Mouse (Mus musculus): Measurements from ENCODE around the gene Pcx. TPM values are rescaled to one million over a fixed set of nuclear protein-coding genes. Genes with fewer than 3 reads are reported as not detected.
A peak's percentile ranks its signal among the peaks of the same experiment; 100 is the strongest.
"Not testable (repeated sequence)": the region's sequence is repeated elsewhere in the genome, so short reads cannot be mapped to it uniquely, and the experiment has no call there.

The Pcx gene
- polyA plus RNA-seq, 1 experiment from 2014 or later: 16.6 TPM

DNA sequence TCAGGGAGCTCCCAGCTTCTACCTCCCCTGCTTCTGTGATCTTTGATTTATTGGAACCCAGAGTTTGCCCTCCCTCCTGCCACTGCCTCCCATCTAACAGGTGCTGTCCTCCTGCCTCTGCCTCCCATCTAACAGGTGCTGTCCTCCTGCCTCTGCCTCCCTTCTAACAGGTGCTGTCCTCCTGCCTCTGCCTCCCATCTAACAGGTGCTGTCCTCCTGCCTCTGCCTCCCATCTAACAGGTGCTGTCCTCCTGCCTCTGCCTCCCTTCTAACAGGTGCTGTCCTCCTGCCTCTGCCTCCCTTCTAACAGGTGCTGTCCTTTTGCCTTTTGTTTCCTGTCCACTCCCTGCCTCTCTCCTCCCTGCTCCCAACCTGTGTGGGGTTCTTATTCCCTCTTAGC, 76.5 kb downstream of the Pcx start:
- not testable (repeated sequence) for H3K36me3 ChIP-seq (ENCODE audit: control insufficient read depth, insufficient read depth, low read length); H3K4me2 ChIP-seq (ENCODE audit: low read depth, low read length); ATAC-seq; H3K9ac ChIP-seq (ENCODE audit: low read depth, low read length); H3K27me3 ChIP-seq (replicated peaks; ENCODE audit: control insufficient read depth, insufficient read depth, low read length); H3K4me3 ChIP-seq (ENCODE audit: low read length); H3K27ac ChIP-seq (ENCODE audit: low read length); H3K4me1 ChIP-seq (ENCODE audit: control insufficient read depth, insufficient read depth, low read length); H3K9me3 ChIP-seq (ENCODE audit: control insufficient read depth, low read length)

DNA sequence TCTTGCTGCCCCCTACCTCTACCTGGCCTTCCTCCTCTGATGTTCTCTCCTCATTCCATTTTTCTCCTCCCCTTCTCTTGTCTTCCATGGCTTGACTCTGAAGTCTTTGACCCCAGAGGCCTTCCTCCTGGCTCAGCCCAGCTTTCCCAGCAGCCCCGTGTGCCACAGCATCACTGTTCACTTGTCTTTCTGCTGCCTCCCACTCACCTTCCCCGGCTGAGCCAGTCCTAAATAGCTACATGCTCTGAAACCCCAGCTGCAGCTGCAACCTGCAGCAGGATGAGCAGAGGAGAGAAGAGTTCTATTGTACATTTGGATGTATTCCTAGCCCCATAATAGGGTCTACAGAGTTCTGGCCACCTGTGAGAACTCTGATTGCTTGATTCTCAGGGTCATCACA, 77.2 kb downstream of the Pcx start:
- no peak overlapping the region for H3K4me2 ChIP-seq (ENCODE audit: low read depth, low read length)
- no peaks in the 10 kb centered on the region for H3K27me3 ChIP-seq (replicated peaks; ENCODE audit: control insufficient read depth, insufficient read depth, low read length)
- no peak overlapping the region for H3K4me3 ChIP-seq (ENCODE audit: low read length)
- 66% methylated on average over 2 of the region's 2 CpGs for WGBS
- H3K9ac ChIP-seq (ENCODE audit: low read depth, low read length): no peak overlapping the region
- H3K4me1 ChIP-seq (ENCODE audit: control insufficient read depth, insufficient read depth, low read length): 0 out of 2 replicates have a peak, but pooled peaks cover 4% of the 10 kb centered on the region
- H3K9me3 ChIP-seq (ENCODE audit: control insufficient read depth, low read length): no peaks in the 10 kb centered on the region
- ATAC-seq: no peak
- no peak overlapping the region for H3K27ac ChIP-seq (ENCODE audit: low read length)
- no peaks in the 10 kb centered on the region for H3K36me3 ChIP-seq (ENCODE audit: control insufficient read depth, insufficient read depth, low read length)

DNA sequence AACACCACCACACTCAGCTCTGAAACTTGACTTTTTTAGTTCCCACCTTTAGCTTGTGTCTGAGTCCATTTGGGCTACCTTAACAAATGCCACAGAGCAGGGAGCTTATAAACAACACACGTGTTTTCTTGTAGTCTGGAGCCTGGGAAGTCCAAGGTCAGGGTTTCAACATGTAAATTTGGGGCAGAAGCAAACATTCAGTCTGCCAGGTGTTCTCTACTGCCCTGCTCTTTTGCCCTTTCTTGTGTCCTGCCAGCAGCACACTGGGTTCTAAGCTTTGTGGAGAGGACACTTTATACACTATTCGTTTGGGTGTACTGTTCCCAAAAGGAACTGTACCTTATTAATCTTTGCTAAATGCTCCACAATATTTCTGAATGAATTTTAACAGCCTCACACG, 78.2 kb downstream of the Pcx start:
- Histone ChIP-seq H3K36me3 (ENCODE audit: control insufficient read depth, insufficient read depth, low read length) (no peaks in the 10 kb centered on the region), H3K4me2 (ENCODE audit: low read depth, low read length) (no peak overlapping the region), H3K27me3 (replicated peaks; ENCODE audit: control insufficient read depth, insufficient read depth, low read length) (no peaks in the 10 kb centered on the region), H3K4me1 (ENCODE audit: control insufficient read depth, insufficient read depth, low read length) (0 out of 2 replicates have a peak, but pooled peaks cover 4% of the 10 kb centered on the region), H3K4me3 (ENCODE audit: low read length) (no peak overlapping the region), H3K9ac (ENCODE audit: low read depth, low read length) (no peak overlapping the region), H3K9me3 (ENCODE audit: control insufficient read depth, low read length) (no peaks in the 10 kb centered on the region), H3K27ac (ENCODE audit: low read length) (no peak overlapping the region)
- no peak for ATAC-seq
- WGBS: 58% methylated on average over 3 of the region's 3 CpGs

DNA sequence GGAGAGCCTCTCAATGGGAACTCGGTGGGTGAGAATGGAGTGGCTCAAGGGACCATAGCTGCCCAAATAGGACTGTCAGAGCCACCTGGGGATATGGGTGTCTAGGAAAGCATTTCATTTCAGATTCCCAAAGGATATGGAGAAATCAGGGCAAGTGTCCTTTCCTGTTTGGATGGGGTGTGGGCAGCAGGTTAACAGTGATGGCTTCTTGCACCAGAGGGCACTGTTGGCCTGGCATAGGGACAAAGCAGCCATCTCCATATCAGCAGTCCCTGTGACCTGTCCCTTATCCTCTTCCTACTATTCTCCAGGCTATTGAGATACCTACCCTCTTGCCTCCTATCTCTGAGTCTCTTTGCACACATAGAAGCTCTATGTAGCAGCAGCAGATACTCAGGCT, 78.8 kb downstream of the Pcx start:
- no peak overlapping the region for H3K27ac ChIP-seq (ENCODE audit: low read length)
- no peaks in the 10 kb centered on the region for H3K27me3 ChIP-seq (replicated peaks; ENCODE audit: control insufficient read depth, insufficient read depth, low read length)
- peaks cover 5% of the 10 kb centered on the region; the same call in 1 of the 2 replicates for H3K4me1 ChIP-seq (ENCODE audit: control insufficient read depth, insufficient read depth, low read length)
- no peak overlapping the region for H3K4me3 ChIP-seq (ENCODE audit: low read length)
- no peak overlapping the region for H3K9ac ChIP-seq (ENCODE audit: low read depth, low read length)
- H3K36me3 ChIP-seq (ENCODE audit: control insufficient read depth, insufficient read depth, low read length): no peaks in the 10 kb centered on the region
- H3K9me3 ChIP-seq (ENCODE audit: control insufficient read depth, low read length): no peaks in the 10 kb centered on the region
- ATAC-seq: no peak
- 58% methylated on average over 1 of the region's 1 CpGs for WGBS
- H3K4me2 ChIP-seq (ENCODE audit: low read depth, low read length): no peak overlapping the region

DNA sequence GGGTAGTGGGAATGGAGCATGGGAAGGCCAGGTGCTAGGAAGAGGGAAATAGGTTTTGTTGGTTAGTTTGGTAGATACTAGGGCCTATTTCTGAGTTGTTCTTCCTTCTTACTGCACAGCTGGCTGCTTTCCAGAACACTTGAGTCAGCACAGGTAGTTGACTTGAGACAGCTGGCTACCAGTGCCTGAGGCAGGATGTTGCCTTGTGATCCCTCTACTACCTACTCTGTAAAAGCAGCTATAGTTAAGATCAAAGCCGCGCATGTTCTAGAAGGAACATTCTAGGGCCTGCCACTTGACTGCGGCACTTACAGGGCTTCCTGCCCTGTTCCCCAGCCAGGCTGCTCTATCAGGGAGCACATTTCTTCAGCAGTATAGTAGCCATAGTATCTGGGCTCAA, 79.8 kb downstream of the Pcx start:
- Histone ChIP-seq H3K4me3 (ENCODE audit: low read length) (no peak overlapping the region), H3K36me3 (ENCODE audit: control insufficient read depth, insufficient read depth, low read length) (no peaks in the 10 kb centered on the region), H3K4me1 (ENCODE audit: control insufficient read depth, insufficient read depth, low read length) (peaks cover 9% of the 10 kb centered on the region; the same call in 1 of the 2 replicates), H3K9ac (ENCODE audit: low read depth, low read length) (no peak overlapping the region), H3K27ac (ENCODE audit: low read length) (no peak overlapping the region), H3K27me3 (replicated peaks; ENCODE audit: control insufficient read depth, insufficient read depth, low read length) (no peaks in the 10 kb centered on the region), H3K4me2 (ENCODE audit: low read depth, low read length) (no peak overlapping the region), H3K9me3 (ENCODE audit: control insufficient read depth, low read length) (no peaks in the 10 kb centered on the region)
- no peak for ATAC-seq
- WGBS: 66% methylated on average over 3 of the region's 3 CpGs

DNA sequence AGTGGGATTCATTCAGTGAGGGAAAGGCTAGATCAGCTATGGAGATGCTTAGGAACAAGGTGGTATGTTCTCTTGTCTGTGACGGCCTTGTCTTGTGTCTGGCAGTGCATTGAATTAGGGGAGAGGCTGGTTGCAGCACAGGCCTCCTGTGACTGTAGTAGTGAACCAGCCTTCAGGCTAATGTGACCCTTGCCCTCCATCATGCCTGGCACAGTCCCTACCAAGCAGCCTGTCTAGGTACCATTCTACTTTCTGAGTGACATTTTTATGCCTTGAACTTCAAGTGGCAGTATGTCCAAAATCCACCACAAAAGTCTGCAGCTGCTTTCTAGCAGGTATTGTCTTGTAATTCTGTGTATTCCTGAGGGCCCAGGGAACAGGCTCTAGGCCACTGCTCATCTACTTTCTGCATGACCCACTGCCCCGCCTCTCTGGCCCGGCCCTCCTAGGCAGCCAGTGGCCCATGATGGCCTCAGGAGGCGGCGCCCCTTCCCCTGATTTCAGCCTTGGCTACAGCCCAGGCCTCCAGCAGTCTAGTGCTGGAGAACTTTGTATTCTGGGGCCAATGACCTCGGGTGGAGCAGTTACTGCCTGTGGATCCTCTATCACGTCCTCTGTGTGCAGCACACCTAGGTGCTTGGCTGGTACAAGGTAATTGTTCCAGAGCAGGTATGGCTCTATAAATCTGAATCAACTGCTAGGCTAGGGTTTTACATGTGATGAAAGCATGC, 83.7 kb downstream of the Pcx start:
- Histone ChIP-seq H3K36me3 (ENCODE audit: control insufficient read depth, insufficient read depth, low read length) (no peaks in the 10 kb centered on the region), H3K27ac (ENCODE audit: low read length) (peak overlapping the region; percentile 77), H3K9ac (ENCODE audit: low read depth, low read length) (peak overlapping the region; percentile 37; the same call in 1 of the 2 replicates), H3K4me2 (ENCODE audit: low read depth, low read length) (no peak overlapping the region), H3K27me3 (replicated peaks; ENCODE audit: control insufficient read depth, insufficient read depth, low read length) (no peaks in the 10 kb centered on the region), H3K4me1 (ENCODE audit: control insufficient read depth, insufficient read depth, low read length) (peaks cover 14% of the 10 kb centered on the region; the same call in 1 of the 2 replicates), H3K4me3 (ENCODE audit: low read length) (no peak overlapping the region), H3K9me3 (ENCODE audit: control insufficient read depth, low read length) (no peaks in the 10 kb centered on the region)
- ATAC-seq: peak; percentile 96
- WGBS: 46% methylated on average over 7 of the region's 7 CpGs

DNA sequence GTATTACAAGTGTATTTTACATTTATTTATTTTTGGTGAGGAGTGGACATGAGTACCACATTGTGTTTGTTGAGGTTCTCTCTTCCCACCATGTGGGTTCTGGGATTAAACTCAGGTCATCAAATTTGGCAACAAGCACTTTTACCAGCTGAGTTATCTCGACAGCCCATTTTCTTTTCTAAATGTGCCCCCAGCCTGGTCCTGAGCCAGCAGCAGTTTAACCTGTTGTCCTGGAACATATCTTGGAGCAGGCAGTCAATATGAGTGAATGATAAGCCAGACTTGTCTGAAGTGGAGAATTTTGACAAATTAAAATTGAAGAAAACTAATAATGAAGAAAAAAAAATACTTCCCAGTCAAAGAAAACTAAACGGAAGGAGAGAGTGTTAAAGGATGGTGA, 85.8 kb downstream of the Pcx start:
- Histone ChIP-seq H3K4me3 (ENCODE audit: low read length) (no peak overlapping the region), H3K27ac (ENCODE audit: low read length) (no peak overlapping the region), H3K9me3 (ENCODE audit: control insufficient read depth, low read length) (no peaks in the 10 kb centered on the region), H3K36me3 (ENCODE audit: control insufficient read depth, insufficient read depth, low read length) (no peaks in the 10 kb centered on the region), H3K9ac (ENCODE audit: low read depth, low read length) (no peak overlapping the region), H3K4me1 (ENCODE audit: control insufficient read depth, insufficient read depth, low read length) (peaks cover 10% of the 10 kb centered on the region; the same call in 1 of the 2 replicates), H3K4me2 (ENCODE audit: low read depth, low read length) (no peak overlapping the region), H3K27me3 (replicated peaks; ENCODE audit: control insufficient read depth, insufficient read depth, low read length) (no peaks in the 10 kb centered on the region)
- ATAC-seq: no peak
- WGBS: 61% methylated on average over 2 of the region's 2 CpGs

DNA sequence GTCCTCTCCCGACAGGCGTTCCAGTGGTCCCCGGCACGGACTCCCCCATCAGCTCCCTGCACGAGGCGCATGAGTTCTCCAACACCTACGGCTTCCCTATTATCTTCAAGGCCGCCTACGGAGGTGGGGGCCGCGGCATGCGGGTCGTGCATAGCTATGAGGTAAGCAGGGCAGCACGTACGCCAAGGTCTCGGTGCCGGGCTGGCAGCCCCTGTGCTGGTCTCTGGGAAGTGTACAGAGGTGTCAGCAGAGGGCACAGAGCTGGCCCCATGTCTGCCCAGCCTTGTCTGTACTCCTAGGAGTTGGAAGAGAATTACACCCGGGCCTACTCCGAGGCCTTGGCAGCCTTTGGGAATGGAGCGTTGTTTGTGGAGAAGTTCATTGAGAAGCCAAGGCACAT, 92.2 kb downstream of the Pcx start:
- WGBS: 87% methylated on average over 20 of the region's 20 CpGs
- Histone ChIP-seq H3K27me3 (replicated peaks; ENCODE audit: control insufficient read depth, insufficient read depth, low read length) (no peaks in the 10 kb centered on the region), H3K9me3 (ENCODE audit: control insufficient read depth, low read length) (no peaks in the 10 kb centered on the region), H3K4me1 (ENCODE audit: control insufficient read depth, insufficient read depth, low read length) (peaks cover 22% of the 10 kb centered on the region), H3K9ac (ENCODE audit: low read depth, low read length) (no peak overlapping the region), H3K27ac (ENCODE audit: low read length) (no peak overlapping the region), H3K4me3 (ENCODE audit: low read length) (no peak overlapping the region), H3K36me3 (ENCODE audit: control insufficient read depth, insufficient read depth, low read length) (no peaks in the 10 kb centered on the region), H3K4me2 (ENCODE audit: low read depth, low read length) (no peak overlapping the region)
- ATAC-seq: no peak

DNA sequence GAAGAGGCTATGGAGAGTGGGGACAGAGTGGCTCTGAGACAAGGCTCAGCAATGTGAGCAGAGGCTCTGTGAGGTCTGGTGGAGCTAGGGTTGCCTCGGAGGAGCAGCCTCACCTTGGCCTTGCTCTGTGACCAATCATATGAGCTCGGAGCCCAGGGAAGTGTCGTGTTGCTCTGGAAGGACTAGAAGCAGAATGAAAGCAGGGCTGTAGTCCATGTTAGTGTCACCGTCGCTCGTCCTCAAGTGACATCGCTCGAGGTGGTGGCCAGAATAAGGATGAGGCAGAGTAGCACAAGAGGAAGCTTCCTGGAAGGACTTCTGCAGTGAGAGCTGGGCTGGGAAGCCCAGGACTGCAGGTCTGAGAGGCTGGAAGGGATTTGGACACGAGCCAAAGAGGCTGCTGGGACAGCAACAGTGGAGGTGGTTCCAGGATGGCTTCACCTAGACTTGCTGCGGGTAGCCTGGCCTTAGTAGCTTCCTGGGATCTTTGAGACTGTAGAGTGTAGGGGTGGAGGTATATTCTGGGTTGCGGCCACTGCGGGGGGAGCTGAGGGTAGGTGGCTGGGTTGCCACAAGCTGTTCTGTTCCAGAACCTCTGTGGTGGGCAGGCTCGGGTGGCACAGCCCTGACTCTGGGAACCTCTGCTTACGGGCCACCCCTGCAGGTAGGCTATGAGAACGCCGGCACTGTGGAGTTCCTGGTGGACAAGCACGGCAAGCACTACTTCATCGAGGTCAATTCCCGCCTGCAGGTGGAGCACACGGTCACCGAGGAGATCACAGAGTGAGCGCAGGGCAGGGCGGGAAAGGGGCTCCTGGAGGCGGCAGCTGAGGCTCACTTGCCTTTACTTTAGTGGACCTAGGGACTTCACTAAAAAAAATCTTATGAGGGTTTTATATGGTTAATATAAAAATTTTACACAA, 93.8 kb downstream of the Pcx start:
- Histone ChIP-seq H3K4me1 (ENCODE audit: control insufficient read depth, insufficient read depth, low read length) (peaks cover 18% of the 10 kb centered on the region), H3K27ac (ENCODE audit: low read length) (peak overlapping the region; percentile 19; the same call in 1 of the 2 replicates), H3K36me3 (ENCODE audit: control insufficient read depth, insufficient read depth, low read length) (no peaks in the 10 kb centered on the region), H3K27me3 (replicated peaks; ENCODE audit: control insufficient read depth, insufficient read depth, low read length) (no peaks in the 10 kb centered on the region), H3K9me3 (ENCODE audit: control insufficient read depth, low read length) (no peaks in the 10 kb centered on the region), H3K4me2 (ENCODE audit: low read depth, low read length) (no peak overlapping the region; the same call in 1 of the 2 replicates), H3K9ac (ENCODE audit: low read depth, low read length) (peak overlapping the region; percentile 51), H3K4me3 (ENCODE audit: low read length) (no peak overlapping the region)
- WGBS: 35% methylated on average over 24 of the region's 24 CpGs
- peak; percentile 82 for ATAC-seq
